Mouse (Mus musculus) CH12.LX (cell line): ENCODE results near the gene Tha1. TPM values are rescaled to one million over a fixed set of nuclear protein-coding genes. Genes with fewer than 3 reads are reported as not detected.

Source experiments
- DNase-seq: peaks from one replicate; pipeline ENCODE4 v3.0.0-alpha.2; 2013; ENCODE audit errors: extremely low read depth
- H3K27ac ChIP-seq: 2 replicates; pipeline ENCODE4 v1.5.1; 2012; ENCODE audit warnings: low read depth, mild to moderate bottlenecking, control low read depth, moderate library complexity; ENCODE audit not compliant: insufficient read depth
- H3K27me3 ChIP-seq: replicated peaks from 2 replicates; pipeline ENCODE3; 2012; ENCODE audit warnings: inconsistent platforms
- H3K36me3 ChIP-seq, 2 experiments: replicated peaks in 1 of 2; 2 replicates each; pipeline versions ENCODE3 to v1.6.1; 2012; ENCODE audit warnings: inconsistent platforms in 1 of 2, low read length in 1 of 2, mild to moderate bottlenecking in 1 of 2, mixed read lengths in 1 of 2, moderate library complexity in 1 of 2; ENCODE audit not compliant: control insufficient read depth in 1 of 2, insufficient read depth in 1 of 2
- H3K4me1 ChIP-seq, 2 experiments: 2 replicates each; pipeline ENCODE4 v1.6.1; 2012; ENCODE audit warnings: inconsistent platforms in 1 of 2, moderate library complexity in 1 of 2; ENCODE audit not compliant: insufficient read depth in 2 of 2, control insufficient read depth in 1 of 2
- H3K4me2 ChIP-seq: 2 replicates; pipeline ENCODE4 v1.6.1; 2012; ENCODE audit warnings: low read depth, mild to moderate bottlenecking, control low read depth; ENCODE audit not compliant: poor library complexity, insufficient read depth, severe bottlenecking
- H3K4me3 ChIP-seq, 3 experiments: fragments of 150-350 bp in 1 of 3; sonication (generic) in 1 of 3; replicated peaks in 1 of 3; 2 replicates each; pipeline versions ENCODE3 to v1.5.1; 2011 to 2012; ENCODE audit warnings: low read depth in 2 of 3, low read length in 2 of 3, mild to moderate bottlenecking in 2 of 3, moderate library complexity in 2 of 3, control low read depth in 1 of 3, improper control_type of control experiment in 1 of 3, inconsistent platforms in 1 of 3, mixed read lengths in 1 of 3; ENCODE audit not compliant: poor library complexity in 1 of 3
- H3K79me2 ChIP-seq: replicated peaks from 2 replicates; pipeline ENCODE4 v1.6.1; 2012; ENCODE audit warnings: mild to moderate bottlenecking, moderate library complexity; ENCODE audit not compliant: control insufficient read depth, poor library complexity, insufficient read depth, severe bottlenecking; ENCODE audit errors: extremely low read depth
- H3K9ac ChIP-seq: 2 replicates; pipeline ENCODE4 v1.6.1; 2012; ENCODE audit warnings: low read depth, mild to moderate bottlenecking, control low read depth, moderate library complexity; ENCODE audit not compliant: insufficient read depth
- H3K9me3 ChIP-seq: replicated peaks from 2 replicates; pipeline ENCODE3; 2012; ENCODE audit warnings: low read length, inconsistent platforms, mixed read lengths
- CHD2 ChIP-seq: IDR thresholded peaks from 2 replicates; pipeline ENCODE4 v1.6.1; 2011; ENCODE audit warnings: low read length, improper control_type of control experiment
- HCFC1 ChIP-seq: IDR thresholded peaks from 2 replicates; pipeline ENCODE4 v1.6.1; 2012; ENCODE audit warnings: low read depth, mild to moderate bottlenecking, inconsistent platforms, low read length, improper control_type of control experiment
- MAFK ChIP-seq: IDR thresholded peaks from 2 replicates; pipeline ENCODE4 v1.6.1; 2011; ENCODE audit warnings: low read length, improper control_type of control experiment; ENCODE audit not compliant: insufficient replicate concordance
- MAZ ChIP-seq: IDR thresholded peaks from 2 replicates; pipeline ENCODE4 v1.6.1; 2012; ENCODE audit warnings: low read depth, mild to moderate bottlenecking, inconsistent platforms, low read length, improper control_type of control experiment, moderate library complexity
- MEF2A ChIP-seq: IDR thresholded peaks from 2 replicates; pipeline ENCODE4 v1.6.1; 2014; ENCODE audit warnings: low read depth, mild to moderate bottlenecking, inconsistent platforms, low read length, improper control_type of control experiment, borderline replicate concordance
- ZC3H11A ChIP-seq: IDR thresholded peaks from 2 replicates; pipeline ENCODE4 v1.6.1; 2012; ENCODE audit warnings: low read depth, mild to moderate bottlenecking, inconsistent platforms, low read length, improper control_type of control experiment
- dilution Hi-C: fragments of 300-500 bp; cut with MboI; formaldehyde crosslinking; loops from 2 replicates; pipeline ENCODE4 v1.14.3; 2020; ENCODE audit warnings: low sequenced_read_pairs; ENCODE audit not compliant: extremely low pct_unique_long_range_greater_than_20kb, extremely low pct_ligation_motif_present
- in situ Hi-C: fragments of 300-500 bp; cut with MboI; formaldehyde crosslinking; loops from 3 replicates; pipeline ENCODE4 v1.14.3; 2019; ENCODE audit warnings: low sequenced_read_pairs, low pct_ligation_motif_present, low pct_unique_long_range_greater_than_20kb, mixed read lengths
- polyA plus RNA-seq: library from polyadenylated mRNA; unstranded; fragments of >175 nt; gene quantifications from 2 replicates; pipeline ENCODE4 v1.2.1, GENCODE M21; 2012; ENCODE audit warnings: low read depth; ENCODE audit not compliant: insufficient read length
- total RNA-seq, 2 experiments: library from RNA; depleted of rRNA; stranded (reverse); fragments of 300-350 nt in 1 of 2; fragments of >200 nt in 1 of 2; gene quantifications; 2 replicates each; pipeline ENCODE4 v1.2.3; 2012 to 2014

Gene Tha1
- total RNA-seq (2012; rRNA removed) (not detected in 2 replicates), total RNA-seq (2014; rRNA removed) (not detected in 2 replicates), polyA plus RNA-seq (not detected in 2 replicates)

GRCm38 (mm10) chr11:117872861-117873608 is at the start of gene Tha1:
Tha1 (minus strand) TSS chr11:117873481.
- H3K9ac ChIP-seq: no peak within 1 kb of the TSS
- H3K27ac ChIP-seq: no peak within 1 kb of the TSS
- no peak within 1 kb of the TSS for H3K4me2 ChIP-seq
- H3K9me3 ChIP-seq: peaks cover 4% of the 10 kb centered on the region
- no peak for TF ChIP-seq MAZ
- TF ChIP-seq HCFC1: peak; percentile 26; the same call in 1 of the 2 replicates
- H3K4me3 ChIP-seq: no peak within 1 kb of the TSS
- H3K27me3 ChIP-seq: peaks cover 69% of the 10 kb centered on the region
- H3K4me1 ChIP-seq: peaks cover 15 to 31% of the 10 kb centered on the region in 2 experiments
- H3K79me2 ChIP-seq: no peaks in the 10 kb centered on the region
- in situ Hi-C loops (loop anchor here (5.0 kb wide), 2 partner anchors 94 to 149 kb away; no protein-coding TSS in a partner anchor), dilution Hi-C loops (no loop called here)
- DNase-seq: no peak
- H3K36me3 ChIP-seq: no peaks in the 10 kb centered on the region

- Histone ChIP-seq H3K27ac (no peak overlapping the region), H3K9me3 (peaks cover 12% of the 10 kb centered on the region), H3K4me1 (peaks cover 8 to 10% of the 10 kb centered on the region in 2 experiments), H3K4me2 (no peak overlapping the region)
- no peak for TF ChIP-seq MAFK
- peak; percentile 62 for TF ChIP-seq CHD2
- TF ChIP-seq, all 38 proteins: peak for 1
- dilution Hi-C loops (no loop called here), in situ Hi-C loops (loop anchor here (5.0 kb wide), 1 partner anchor 33 kb away; no protein-coding TSS in a partner anchor)
- H3K9ac ChIP-seq: no peak overlapping the region
- no peaks in the 10 kb centered on the region for H3K79me2 ChIP-seq
- no peak overlapping the region for H3K4me3 ChIP-seq
- H3K36me3 ChIP-seq: no peaks in the 10 kb centered on the region
- peaks cover 60% of the 10 kb centered on the region for H3K27me3 ChIP-seq
- DNase-seq: no peak
These were observed 45.9 kb upstream of the Tha1 start for GRCm38 (mm10) chr11:117919211-117919610.

DNA sequence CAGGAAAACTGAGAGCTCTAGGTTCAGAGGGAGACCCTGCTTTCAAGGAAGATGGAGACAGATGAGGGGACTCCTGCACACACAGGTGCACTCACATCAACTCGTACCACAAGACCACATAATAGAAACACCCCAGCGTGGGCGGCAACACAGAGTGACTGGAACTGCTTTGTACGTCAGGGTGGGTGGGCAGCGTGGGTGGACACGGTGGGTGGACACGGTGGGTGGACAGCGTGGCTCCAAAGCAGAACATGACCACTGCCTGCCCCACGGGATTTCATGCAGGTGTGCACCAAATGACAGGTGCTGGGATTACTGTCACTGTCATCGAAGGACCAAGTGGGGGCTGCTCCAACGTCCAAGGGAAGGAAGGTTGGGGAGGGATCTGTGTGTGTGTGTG is 45.3 kb upstream of the Tha1 start:
- peaks cover 62% of the 10 kb centered on the region for H3K27me3 ChIP-seq
- no peaks in the 10 kb centered on the region for H3K36me3 ChIP-seq
- peaks cover 12% of the 10 kb centered on the region for H3K9me3 ChIP-seq

More for the DNA sequence above, 45.3 kb upstream of the Tha1 start:
- H3K4me2 ChIP-seq: no peak overlapping the region
- H3K4me3 ChIP-seq: no peak overlapping the region
- no peak overlapping the region for H3K27ac ChIP-seq
- TF ChIP-seq MEF2A: no peak
- TF ChIP-seq MAFK: no peak
- no peak for TF ChIP-seq ZC3H11A
- in situ Hi-C loops (loop anchor here (5.0 kb wide), 1 partner anchor 34 kb away; no protein-coding TSS in a partner anchor), dilution Hi-C loops (no loop called here)
- no peak for DNase-seq
- no peak overlapping the region for H3K9ac ChIP-seq
- peaks cover 8 to 10% of the 10 kb centered on the region in 2 experiments for H3K4me1 ChIP-seq
- H3K79me2 ChIP-seq: no peaks in the 10 kb centered on the region
